Mouse (Mus musculus) mouse trophoblast stem cell (cell line): ENCODE measurements around the gene Cd163l1.

Source experiments
- in situ Hi-C, 2 experiments: fragments of 300-500 bp; cut with MseI, MboI; formaldehyde crosslinking; loops; 2 replicates in 1 of 2; 3 replicates in 1 of 2; pipeline ENCODE4 v1.15.1; 2025

Cd163l1 gene

GRCm38 (mm10) chr7:140220375-140220774, 2.3 kb downstream of the Cd163l1 start:
- in situ Hi-C loops = no loop called here

GRCm38 (mm10) chr7:140224209-140224608, 6.1 kb downstream of the Cd163l1 start:
- in situ Hi-C loops = no loop called here

GRCm38 (mm10) chr7:140228476-140228875, 10.4 kb downstream of the Cd163l1 start:
- in situ Hi-C loops = no loop called here

- in situ Hi-C loops = no loop called here
These were observed 13.0 kb downstream of the Cd163l1 start for GRCm38 (mm10) chr7:140231026-140231425.

- in situ Hi-C loops = no loop called here
These were observed 15.6 kb downstream of the Cd163l1 start for GRCm38 (mm10) chr7:140233696-140234095.

- in situ Hi-C loops = no loop called here
These were observed 29.1 kb downstream of the Cd163l1 start, which contains the start of gene 5830411N06Rik for GRCm38 (mm10) chr7:140247216-140247615. Gene 5830411N06Rik (plus strand): TSS chr7:140247284.

- in situ Hi-C loops = no loop called here
These were observed 35.8 kb downstream of the Cd163l1 start for GRCm38 (mm10) chr7:140253780-140254299.
